Mouse (Mus musculus) lung, embryonic 14.5 days (tissue): ENCODE data around the gene Eif3i. TPM values are rescaled to one million over a fixed set of nuclear protein-coding genes. Genes with fewer than 3 reads are reported as not detected.
A peak's percentile ranks its signal among the peaks of the same experiment; 100 is the strongest.

Experiments
- ATAC-seq: fragments of 200-750 bp; cut with Nextera tagmentation; 2 replicates; pipeline ENCODE4 v1.8.0; 2017; ENCODE audit warnings: mild to moderate bottlenecking, moderate TSS enrichment, moderate library complexity; ENCODE audit not compliant: insufficient read depth
- DNase-seq: peaks from one replicate; pipeline ENCODE4 v3.0.0-alpha.2; 2015
- H3K27ac ChIP-seq: fragments of 300-500 bp; sonication (generic); 2 replicates; pipeline ENCODE4 v1.5.1; 2014; ENCODE audit warnings: low read depth, mild to moderate bottlenecking, moderate library complexity
- H3K27me3 ChIP-seq: fragments of 300-500 bp; sonication (generic); 2 replicates; pipeline ENCODE4 v1.6.1; 2014; ENCODE audit warnings: low read length, control low read depth; ENCODE audit not compliant: insufficient read depth
- H3K36me3 ChIP-seq: fragments of 300-500 bp; sonication (generic); 2 replicates; pipeline ENCODE4 v1.6.1; 2014; ENCODE audit warnings: control low read depth; ENCODE audit not compliant: insufficient read depth
- H3K4me1 ChIP-seq: fragments of 300-500 bp; sonication (generic); 2 replicates; pipeline ENCODE4 v1.6.1; 2014; ENCODE audit warnings: antibody characterized with exemption, control low read depth; ENCODE audit not compliant: insufficient read depth
- H3K4me2 ChIP-seq: fragments of 300-500 bp; sonication (generic); 2 replicates; pipeline ENCODE4 v1.6.1; 2014; ENCODE audit warnings: mild to moderate bottlenecking
- H3K4me3 ChIP-seq: fragments of 300-500 bp; sonication (generic); 2 replicates; pipeline ENCODE4 v1.5.1; 2014; ENCODE audit warnings: low read depth, low read length
- H3K9ac ChIP-seq: fragments of 300-500 bp; sonication (generic); 2 replicates; pipeline ENCODE4 v1.6.1; 2014
- H3K9me3 ChIP-seq: fragments of 300-500 bp; sonication (generic); 2 replicates; pipeline ENCODE4 v1.6.1; 2016; ENCODE audit warnings: low read depth, low read length, control low read depth
- CTCF ChIP-seq: IDR thresholded peaks from 2 replicates; pipeline ENCODE4 v1.5.1; 2016; ENCODE audit warnings: antibody characterized with exemption, low read depth
- WGBS: fragments of 180-500 bp; shearing (Covaris S2); extraction: QIAGEN DNeasy Blood & Tissue Kit; methylation state at CpG from one replicate; pipeline ENCODE4 v1.1.7; 2014; 5-methylcytosine and 5-hydroxymethylcytosine counted together
- polyA plus RNA-seq: library from polyadenylated mRNA; unstranded; fragments of >200 nt; fragmentation: Nextera tagmentation; extraction: Ambion mirVana; gene quantifications from 2 replicates; pipeline ENCODE4 v1.2.1, GENCODE M21; 2014

Eif3i gene
- polyA plus RNA-seq, 1 experiment from 2014 or later, result 316 TPM

DNA sequence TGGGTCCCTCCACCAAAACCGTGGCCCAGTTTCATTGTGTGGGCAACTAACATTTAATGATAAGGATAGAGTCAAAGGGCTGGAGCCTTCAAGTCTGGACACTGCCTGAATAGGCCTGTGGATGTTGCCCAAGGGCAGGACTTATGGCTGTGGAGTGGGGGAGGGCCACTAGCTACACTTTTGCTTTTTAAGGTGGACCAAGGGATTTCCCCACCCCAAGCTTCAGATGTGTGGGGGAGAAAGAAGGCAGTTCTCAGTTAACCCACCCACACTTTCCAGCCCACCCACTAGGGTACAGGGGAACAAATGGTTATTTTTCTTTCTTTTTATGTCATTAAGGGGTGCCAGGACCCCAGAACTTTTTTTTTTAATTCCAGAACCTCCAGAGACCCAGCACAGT is 16.1 kb downstream of the Eif3i start:
- peak overlapping the region; percentile 65 for H3K27ac ChIP-seq

DNA sequence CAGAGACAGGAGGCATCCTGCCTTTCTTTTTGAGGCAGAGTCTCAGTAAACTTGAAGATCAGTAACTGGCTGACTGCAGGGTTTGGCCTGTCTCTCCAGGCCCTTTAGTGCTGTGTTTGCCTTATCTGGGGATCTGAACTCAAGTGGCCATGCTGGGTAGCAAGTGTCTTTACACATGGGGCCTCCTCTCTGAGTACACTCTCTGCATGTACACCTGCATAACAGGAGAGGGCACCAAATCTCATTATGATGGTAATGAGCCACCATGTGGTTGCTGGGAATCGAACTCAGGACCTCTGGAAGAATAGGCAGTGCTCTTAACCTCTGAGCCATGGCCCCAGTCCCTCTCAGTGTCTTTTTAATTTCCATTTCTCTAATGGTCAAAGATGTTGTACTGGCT is 18.2 kb downstream of the Eif3i start:
- Histone ChIP-seq H3K4me1 (no peaks in the 10 kb centered on the region), H3K27ac (no peak overlapping the region), H3K27me3 (no peaks in the 10 kb centered on the region), H3K4me2 (no peak overlapping the region), H3K9ac (no peak overlapping the region), H3K9me3 (no peaks in the 10 kb centered on the region), H3K36me3 (no peaks in the 10 kb centered on the region), H3K4me3 (no peak overlapping the region)
- ATAC-seq (no peak), DNase-seq (no peak)
- 76% methylated on average over 1 of the region's 1 CpGs for WGBS
- no peak for TF ChIP-seq CTCF

More for the DNA sequence above, 16.1 kb downstream of the Eif3i start:
- Histone ChIP-seq H3K9ac (peak overlapping the region; percentile 58), H3K9me3 (no peaks in the 10 kb centered on the region), H3K4me1 (no peaks in the 10 kb centered on the region), H3K4me2 (peak overlapping the region; percentile 85), H3K4me3 (peak overlapping the region; percentile 44), H3K36me3 (no peaks in the 10 kb centered on the region), H3K27me3 (no peaks in the 10 kb centered on the region)
- ATAC-seq, result no peak
- DNase-seq, result no peak
- WGBS, result 52% methylated on average over 1 of the region's 1 CpGs
- no peak for TF ChIP-seq CTCF

DNA sequence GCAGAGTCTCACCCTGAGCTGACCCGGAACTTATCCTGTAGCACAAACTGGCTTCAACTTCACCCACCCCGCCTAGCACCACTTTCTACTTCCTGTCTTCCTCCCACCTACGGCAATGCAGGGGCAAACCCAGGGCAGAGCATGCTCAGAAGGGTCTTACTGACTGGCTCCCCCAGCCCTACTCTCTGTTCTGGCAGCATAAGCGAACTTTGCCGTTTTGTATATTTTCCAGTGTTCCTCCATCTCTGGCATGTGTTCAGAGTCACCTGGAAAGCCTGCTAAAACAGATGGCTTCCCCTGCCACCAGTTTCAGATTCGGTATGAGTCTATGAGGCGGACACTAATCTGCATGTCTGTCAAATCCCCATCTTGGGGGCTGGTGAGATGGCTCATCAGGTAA is 20.1 kb downstream of the Eif3i start:
- ATAC-seq (no peak), DNase-seq (no peak)
- 57% methylated on average over 7 of the region's 7 CpGs for WGBS

DNA sequence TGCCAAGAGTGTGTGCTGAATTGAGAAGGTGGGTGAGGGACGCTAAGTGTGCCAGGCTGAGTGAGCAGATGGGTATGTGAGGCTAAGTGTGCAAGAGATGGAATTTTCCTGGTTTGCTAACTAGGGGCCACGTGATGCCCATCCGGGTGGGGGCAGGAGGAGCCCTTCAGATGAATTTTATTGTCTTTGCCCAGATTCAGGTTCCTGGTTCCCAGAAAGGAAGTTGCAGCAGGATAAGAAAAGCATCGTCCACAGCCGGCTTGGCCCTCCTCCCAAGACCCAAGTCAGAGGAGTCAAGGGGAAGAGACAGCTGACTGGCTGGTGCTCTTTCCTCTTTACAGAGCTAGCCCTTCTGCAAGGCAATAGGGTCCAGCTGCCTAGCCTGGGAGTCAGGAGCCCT is 22.0 kb downstream of the Eif3i start, which contains the start of gene Fam167b:
Gene Fam167b, minus strand, starts transcription at position 84 of the 400 bp plus-strand sequence.
- TF ChIP-seq CTCF, result no peak
- Histone ChIP-seq H3K36me3 (no peaks in the 10 kb centered on the region), H3K27ac (peak within 1 kb of the TSS; percentile 18; the same call in 1 of the 2 replicates), H3K27me3 (no peaks in the 10 kb centered on the region), H3K9ac (no peak within 1 kb of the TSS), H3K4me2 (0 out of 2 replicates have a peak within 1 kb of the TSS, but pooled peaks have one; percentile 0), H3K9me3 (no peaks in the 10 kb centered on the region), H3K4me3 (no peak within 1 kb of the TSS), H3K4me1 (no peaks in the 10 kb centered on the region)
- ATAC-seq, result no peak
- WGBS, result 85% methylated on average over 5 of the region's 5 CpGs
- no peak for DNase-seq

More for the DNA sequence above, 20.1 kb downstream of the Eif3i start:
- no peaks in the 10 kb centered on the region for H3K4me1 ChIP-seq
- no peak overlapping the region for H3K4me3 ChIP-seq
- H3K4me2 ChIP-seq, result no peak overlapping the region
- no peaks in the 10 kb centered on the region for H3K36me3 ChIP-seq
- no peak for TF ChIP-seq CTCF
- H3K27me3 ChIP-seq, result no peaks in the 10 kb centered on the region
- no peaks in the 10 kb centered on the region for H3K9me3 ChIP-seq
- no peak overlapping the region for H3K9ac ChIP-seq
- no peak overlapping the region for H3K27ac ChIP-seq

DNA sequence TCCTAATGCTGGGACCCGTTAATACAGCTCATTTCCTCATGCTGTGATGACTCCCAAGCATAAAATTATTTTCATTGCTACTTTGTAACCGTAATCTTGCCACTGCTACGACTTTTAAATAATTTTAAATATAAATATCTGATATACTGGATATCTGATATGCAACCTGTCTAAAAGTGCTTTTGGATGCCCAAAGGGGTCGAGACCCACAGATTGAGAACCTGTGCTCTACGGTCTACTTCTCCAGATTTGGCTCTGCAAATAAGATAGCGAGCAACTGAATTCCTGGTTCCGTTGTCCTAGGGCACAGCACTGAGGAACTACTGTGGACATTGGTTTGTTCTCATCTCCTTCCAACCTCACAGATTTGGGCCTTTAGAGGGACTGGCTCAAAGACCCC is 22.8 kb downstream of the Eif3i start:
- Histone ChIP-seq H3K9ac (no peak overlapping the region), H3K27ac (no peak overlapping the region)

DNA sequence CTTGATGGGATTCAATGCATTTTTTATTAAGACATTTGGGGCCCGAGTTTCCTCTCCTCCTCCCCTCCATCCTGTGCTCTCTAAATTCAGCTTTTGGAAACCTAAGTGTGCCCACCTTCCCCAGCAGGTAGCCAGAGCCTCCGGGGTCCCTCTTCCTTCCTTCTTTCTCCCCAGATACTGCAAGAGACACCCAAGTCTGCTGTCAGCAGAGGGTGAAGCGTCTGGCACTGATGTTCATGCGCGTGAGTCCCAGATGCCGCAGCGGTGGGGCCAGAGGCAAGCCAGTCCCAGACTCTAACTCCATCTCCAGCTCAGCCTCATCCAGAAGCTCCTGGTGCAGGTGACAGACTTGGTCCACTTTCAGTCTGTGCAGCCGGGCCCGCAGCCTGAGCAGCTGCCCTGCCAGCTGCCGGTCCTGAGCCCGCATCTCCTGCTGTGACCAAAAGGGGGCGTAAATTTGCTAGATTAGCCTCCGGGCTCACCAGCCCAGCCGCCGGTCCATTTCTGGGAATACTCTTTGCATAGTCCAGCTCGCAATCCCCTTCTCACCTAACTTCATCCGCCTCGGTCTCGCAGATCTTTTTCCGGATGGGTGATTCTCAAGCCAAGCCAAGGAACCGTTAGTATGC is 23.5 kb downstream of the Eif3i start:
- no peak for ATAC-seq
- Histone ChIP-seq H3K4me3 (no peak overlapping the region), H3K27ac (no peak overlapping the region), H3K36me3 (no peaks in the 10 kb centered on the region), H3K27me3 (no peaks in the 10 kb centered on the region), H3K4me2 (0 out of 2 replicates have a peak overlapping the region, but pooled peaks have one; percentile 0), H3K9ac (no peak overlapping the region), H3K4me1 (no peaks in the 10 kb centered on the region), H3K9me3 (no peaks in the 10 kb centered on the region)
- WGBS, result 36% methylated on average over 21 of the region's 21 CpGs
- peak; percentile 66 for TF ChIP-seq CTCF
- DNase-seq, result peak; percentile 87

More for the DNA sequence above, 22.8 kb downstream of the Eif3i start:
- H3K4me2 ChIP-seq, result no peak overlapping the region
- no peaks in the 10 kb centered on the region for H3K36me3 ChIP-seq
- H3K9me3 ChIP-seq, result no peaks in the 10 kb centered on the region
- no peaks in the 10 kb centered on the region for H3K4me1 ChIP-seq
- TF ChIP-seq CTCF, result no peak
- WGBS, result 74% methylated on average over 7 of the region's 7 CpGs
- H3K4me3 ChIP-seq, result no peak overlapping the region
- no peak for ATAC-seq
- no peaks in the 10 kb centered on the region for H3K27me3 ChIP-seq
- DNase-seq, result no peak

DNA sequence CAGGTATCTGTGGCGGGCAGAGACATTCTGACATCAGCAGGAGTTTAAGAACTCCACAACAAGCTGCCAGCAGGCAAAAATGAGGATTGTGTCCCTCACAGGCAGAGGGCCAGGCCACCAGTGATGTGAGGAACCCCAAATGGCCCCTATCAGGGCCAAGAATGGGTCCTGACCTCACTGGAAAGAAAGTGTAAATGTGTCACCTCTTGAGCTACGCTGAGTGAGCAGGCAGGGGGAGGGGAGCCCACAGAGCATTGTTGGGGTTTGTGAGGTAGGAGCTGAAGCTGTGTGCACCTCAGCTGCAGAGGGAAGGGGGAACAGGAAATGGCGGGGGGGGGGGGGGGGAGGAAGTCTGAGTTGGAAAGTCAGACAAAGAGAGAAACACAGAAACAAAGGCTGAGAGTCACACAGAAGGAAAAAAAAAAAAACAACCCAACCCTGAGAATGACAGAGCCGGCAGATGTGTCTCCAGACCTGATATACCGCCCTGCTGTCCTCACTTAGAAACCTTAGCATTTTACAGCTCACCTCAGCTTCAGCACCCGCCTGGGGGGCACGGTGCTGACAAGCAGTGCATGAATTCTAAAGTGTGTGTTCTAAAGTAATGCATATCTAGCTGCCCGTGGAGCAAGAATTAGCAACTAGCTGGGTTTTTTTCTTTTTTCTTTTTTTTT is 25.1 kb downstream of the Eif3i start:
- H3K36me3 ChIP-seq, result no peaks in the 10 kb centered on the region
- DNase-seq (peak; percentile 38), ATAC-seq (no peak)
- H3K27ac ChIP-seq, result peak overlapping the region; percentile 42; the same call in 1 of the 2 replicates
- no peak overlapping the region for H3K4me3 ChIP-seq
- no peak overlapping the region for H3K9ac ChIP-seq
- no peak overlapping the region for H3K4me2 ChIP-seq
- H3K27me3 ChIP-seq, result no peaks in the 10 kb centered on the region
- H3K9me3 ChIP-seq, result no peaks in the 10 kb centered on the region
- no peak for TF ChIP-seq CTCF
- WGBS, result 36% methylated on average over 7 of the region's 8 CpGs
- no peaks in the 10 kb centered on the region for H3K4me1 ChIP-seq
